Mouse (Mus musculus): ENCODE measurements at regions not wholly inside any gene's neighbourhood (a gene's known extent, or its start where the extent isn't known, plus 50 kb on each side); places are given as distances from the start of the nearest gene placed in this dataset.

- no peak for TF ChIP-seq CTCF (conservative IDR thresholded peaks at IDR 0.05; ENCODE audit: low read length)
- no peak for TF ChIP-seq NANOG (IDR thresholded peaks at IDR 0.05; ENCODE audit: borderline replicate concordance, low read length)
Measured at GRCm38 (mm10) chr3:78674529-78675187, 611.7 kb downstream of the Rapgef2 start.
